Mouse (Mus musculus) frontal cortex, postnatal 25 days (tissue): Measurements from ENCODE around the gene Atp6v1d.

ENCODE experiments used
- DNase-seq, 2 experiments: peaks; one replicate each; pipeline ENCODE4 v3.0.0; 2022; ENCODE audit warnings: low spot score in 2 of 2

The Atp6v1d gene

DNA sequence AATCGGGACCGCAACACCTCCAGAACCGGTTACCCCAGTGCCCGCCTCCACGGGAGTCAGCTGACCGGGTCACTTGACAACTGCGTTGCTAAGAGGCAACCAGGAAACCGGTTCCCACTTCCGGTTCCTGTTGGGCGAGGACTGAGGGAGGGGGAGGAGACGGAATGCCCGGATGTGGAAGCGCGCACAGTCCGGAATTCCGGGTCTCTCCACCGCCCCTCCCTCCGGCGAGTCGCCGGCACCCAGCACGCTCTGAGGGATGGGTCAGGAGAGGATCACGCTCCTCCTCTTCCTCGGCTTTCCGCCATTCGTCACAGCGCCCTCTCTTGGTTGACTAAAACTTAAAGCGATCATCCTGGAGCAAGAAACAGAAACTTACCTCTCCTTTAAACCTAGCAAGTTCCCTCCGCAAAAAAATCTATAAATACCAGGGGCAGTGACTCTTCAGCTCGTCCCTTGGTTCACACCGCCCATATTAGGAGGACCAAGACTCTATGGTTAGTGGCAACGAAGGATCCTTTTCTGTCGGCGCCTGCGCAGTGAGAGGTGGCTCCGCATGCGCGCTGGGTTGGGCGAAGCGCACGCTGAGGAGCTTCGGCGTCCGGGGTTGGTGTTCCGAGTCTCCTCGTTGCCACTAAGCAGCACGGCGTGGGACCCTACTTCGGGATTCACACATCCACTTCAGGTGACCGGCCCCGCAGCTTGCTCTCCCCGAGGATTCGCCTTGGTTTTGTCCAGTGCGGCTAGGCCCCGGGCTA, at the start of gene Atp6v1d, which contains the start of gene Eif2s1:
Gene Atp6v1d (minus strand): TSS at position 143 of the 758 bp plus-strand sequence.
Gene Eif2s1 (plus strand): TSS at position 324 of the 758 bp plus-strand sequence.
- peak; percentile 94 to 98 for DNase-seq

DNA sequence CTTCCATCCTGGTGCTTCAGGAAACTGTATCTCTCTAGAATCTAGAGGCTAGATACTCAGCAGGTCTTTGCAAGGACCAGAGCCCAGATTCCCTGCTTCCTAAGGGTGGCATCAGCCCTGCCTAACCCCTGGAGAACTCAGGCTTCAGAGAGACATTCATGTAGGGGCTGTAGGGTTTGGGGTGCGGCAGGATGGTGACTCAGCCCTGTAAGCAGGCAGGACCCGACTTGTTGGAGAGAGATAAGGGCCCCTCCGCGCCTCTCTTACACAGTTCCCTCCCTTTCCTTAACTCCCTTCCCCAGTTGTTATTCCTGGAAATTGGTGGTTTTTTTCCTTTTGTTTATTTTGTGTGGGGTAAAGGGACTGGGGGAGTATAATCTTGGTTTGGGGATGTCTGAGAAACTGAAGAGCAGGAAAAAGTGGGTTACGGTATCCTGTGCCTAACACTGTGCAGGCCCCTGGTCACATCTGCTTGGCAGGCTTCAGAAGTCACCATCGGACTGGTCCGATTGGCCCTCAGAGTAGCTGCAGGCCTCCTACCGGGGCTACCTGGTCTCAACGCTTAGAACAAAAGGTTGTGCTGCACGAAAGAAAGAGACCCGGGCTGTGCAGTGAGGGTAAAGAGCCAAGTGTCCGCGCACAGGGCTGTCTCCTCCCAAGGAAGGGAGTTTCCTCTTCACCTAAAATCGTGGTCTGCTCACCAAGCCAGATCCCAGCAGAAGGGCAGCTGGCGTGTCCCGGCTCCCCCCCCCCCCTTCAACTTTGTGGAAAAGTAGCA, 49.4 kb upstream of the Atp6v1d start:
- no peak for DNase-seq

DNA sequence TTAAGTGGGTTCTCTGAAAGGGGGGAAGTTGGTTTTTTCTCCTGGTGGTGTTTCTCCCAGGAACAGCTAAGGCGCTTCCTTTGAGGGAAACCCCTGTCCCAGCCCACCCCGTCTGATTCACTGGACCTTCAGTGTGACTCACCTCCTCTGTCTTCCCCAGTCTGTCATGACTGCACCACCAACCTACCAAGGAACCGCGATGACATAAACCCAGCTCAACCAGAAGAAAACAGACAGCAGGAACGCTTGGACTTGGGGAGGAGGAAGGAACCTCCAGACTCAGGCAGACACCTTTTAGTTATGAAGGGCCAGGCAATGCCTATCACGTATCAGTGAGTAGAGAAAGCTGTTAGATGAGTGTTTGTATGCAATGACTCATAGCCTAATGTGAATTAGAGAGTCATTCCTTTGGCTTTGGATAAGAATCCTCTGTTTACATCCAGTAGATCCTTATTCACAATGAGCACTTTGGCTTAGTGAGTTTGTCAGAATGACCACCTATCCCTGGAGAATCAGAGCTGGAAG, 46.7 kb upstream of the Atp6v1d start:
- DNase-seq, result no peak

DNA sequence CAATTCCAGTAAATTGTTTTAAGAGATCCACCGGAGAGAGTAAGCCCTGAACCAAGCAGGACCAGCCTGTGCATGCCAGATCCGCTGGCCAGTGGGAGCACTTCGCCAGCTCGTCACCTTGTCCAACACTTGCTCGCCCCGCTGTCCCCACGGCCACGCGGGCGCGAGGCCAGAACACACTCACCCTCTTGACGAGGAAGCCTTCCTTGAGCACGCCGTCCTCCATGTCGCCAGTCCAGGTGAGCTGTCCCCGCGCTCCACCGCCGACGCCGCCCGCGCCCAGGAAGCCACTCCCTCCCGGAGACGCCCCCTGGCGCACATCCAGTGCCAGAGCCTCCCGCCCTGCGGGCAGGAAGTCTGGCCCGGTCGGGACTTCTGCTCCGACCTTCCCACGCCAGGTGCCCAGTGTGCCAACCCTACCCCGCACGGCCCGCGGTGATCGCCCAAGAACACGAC, 45.3 kb upstream of the Atp6v1d start, which contains the start of gene Plek2:
Gene Plek2 (minus strand): TSS at position 258 of the 456 bp plus-strand sequence.
- DNase-seq, result no peak

DNA sequence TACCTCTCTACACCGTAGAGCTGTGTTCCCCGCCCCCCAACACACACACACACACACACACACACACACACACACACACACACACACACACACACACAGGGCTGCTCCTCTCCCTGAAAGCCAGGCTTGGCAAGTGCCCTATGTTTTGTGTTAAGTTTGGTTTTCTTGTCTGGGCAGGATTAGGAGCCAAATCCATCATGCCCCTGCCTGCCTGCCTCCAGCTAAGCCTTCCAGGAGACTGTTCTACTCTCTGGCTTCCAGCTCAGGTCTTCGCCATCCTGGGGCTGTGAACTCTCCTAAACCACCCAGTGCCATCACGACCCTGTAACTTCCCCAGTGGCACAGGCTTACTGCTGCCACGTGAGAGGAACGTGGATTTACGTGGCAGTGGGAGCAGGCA, 43.1 kb upstream of the Atp6v1d start:
- DNase-seq, result no peak

DNA sequence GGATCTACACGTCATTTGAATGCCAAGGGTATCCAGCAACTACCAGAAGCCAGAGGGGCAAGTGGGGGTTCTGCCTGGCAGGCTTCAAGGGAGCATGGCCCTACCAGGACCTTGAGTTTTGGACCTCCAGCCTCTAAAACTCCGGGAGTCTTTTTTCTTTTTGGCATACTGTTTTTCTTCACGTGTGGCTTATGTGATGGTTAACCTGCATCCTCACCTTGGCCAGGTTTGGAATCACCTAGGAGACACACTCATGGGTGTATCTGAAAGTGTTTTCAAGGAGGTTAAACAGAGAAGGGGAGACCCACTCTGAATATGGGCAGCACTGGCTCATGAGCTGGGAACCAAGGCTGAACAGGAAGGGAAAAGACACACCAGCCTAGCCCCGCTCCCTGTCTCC, 41.9 kb upstream of the Atp6v1d start:
- no peak for DNase-seq

DNA sequence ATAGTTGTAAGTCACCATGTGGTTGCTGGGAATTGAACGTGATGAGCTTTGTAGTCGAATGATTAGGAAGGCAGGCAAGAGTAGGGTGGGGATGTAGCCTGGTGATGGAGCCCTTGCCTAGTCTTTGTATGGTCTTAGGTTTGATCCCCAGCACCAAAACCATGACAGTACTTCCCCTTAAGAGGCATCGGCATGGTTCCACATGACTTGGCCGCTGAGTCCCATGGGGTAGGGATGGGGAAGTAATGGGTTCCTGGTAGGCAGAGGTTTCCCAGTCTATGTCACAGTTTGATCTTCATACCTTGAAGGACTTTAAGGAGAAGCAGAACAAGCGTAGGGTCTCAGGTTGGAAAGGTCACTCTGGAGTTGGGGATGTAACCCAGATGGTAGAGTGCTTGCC, 40.0 kb upstream of the Atp6v1d start:
- no peak for DNase-seq

DNA sequence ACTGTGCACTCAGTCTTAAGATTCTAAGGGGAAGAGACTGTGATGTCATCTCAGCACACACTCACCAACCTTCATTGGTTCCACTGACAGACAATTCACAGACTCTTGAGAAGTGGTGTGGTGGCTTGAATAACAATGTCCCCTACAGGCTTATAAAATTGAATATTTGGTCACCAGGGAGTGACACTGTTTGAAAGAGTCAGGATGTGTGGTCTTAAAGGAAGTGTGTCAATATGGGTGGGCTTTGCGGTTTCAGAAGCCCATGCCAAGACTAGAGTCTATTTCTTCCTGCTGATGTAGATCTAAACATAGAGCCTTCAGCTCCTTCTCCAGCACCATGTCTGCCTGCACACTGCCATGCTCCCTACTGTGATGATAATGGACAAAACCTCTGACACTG, 36.4 kb upstream of the Atp6v1d start:
- DNase-seq, result no peak

DNA sequence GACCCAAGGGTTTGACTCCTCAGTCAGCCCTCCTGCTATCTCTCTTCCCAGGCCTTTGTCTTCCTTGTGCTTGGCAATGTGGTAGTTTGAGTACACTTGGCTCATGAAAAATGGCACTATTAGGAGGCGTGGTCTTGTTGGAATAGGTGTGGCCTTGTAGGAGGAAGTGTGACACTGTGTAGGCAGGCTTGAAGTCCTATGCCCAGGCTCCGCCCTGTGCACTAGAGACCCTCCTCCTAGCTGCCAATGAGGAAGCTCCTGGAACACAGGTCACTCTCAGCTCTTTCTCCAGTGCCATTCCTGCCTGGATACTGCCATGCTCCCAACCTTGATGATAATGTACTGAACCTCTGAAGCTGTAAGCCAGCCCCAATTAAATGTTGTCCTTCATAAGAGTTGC, 29.7 kb upstream of the Atp6v1d start:
- DNase-seq, result no peak

DNA sequence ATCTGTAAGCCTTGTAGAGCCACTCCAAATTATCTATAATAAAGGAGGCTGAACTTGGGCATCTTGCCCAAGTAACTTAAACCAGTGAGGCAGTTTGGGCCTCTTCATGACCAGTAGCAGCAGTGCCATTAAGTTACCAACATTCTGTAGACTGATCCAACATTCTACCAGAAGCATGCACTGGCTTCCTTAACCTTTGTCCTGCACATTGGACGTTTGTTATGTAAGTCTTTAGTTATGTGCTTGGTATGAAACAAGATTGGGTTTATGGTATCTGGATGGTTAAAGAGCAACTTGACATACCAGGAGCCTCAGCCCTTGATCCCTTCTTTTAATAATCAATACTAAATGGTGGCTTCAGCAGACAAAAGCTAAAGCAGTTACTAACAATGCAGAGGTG, 28.6 kb upstream of the Atp6v1d start:
- DNase-seq, result no peak

DNA sequence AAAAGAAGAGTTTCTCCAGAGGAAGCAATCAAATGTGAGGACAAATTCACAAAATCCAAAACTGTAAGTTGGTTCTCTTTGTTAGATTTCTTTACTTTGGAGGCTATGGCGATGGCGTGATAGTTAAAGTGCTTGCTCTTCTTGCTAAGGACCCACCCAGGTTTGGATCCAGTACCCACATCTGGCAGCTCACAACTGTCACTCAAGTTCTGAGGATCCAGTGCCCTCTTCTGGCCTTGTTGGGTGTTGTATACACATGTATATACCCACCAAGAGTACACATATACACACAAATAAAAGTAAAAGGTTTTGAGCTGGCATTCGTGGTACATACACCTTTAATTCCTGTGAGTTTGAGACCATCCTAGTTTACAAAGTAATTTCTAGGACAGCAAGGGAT, 13.1 kb upstream of the Atp6v1d start:
- DNase-seq, result no peak

DNA sequence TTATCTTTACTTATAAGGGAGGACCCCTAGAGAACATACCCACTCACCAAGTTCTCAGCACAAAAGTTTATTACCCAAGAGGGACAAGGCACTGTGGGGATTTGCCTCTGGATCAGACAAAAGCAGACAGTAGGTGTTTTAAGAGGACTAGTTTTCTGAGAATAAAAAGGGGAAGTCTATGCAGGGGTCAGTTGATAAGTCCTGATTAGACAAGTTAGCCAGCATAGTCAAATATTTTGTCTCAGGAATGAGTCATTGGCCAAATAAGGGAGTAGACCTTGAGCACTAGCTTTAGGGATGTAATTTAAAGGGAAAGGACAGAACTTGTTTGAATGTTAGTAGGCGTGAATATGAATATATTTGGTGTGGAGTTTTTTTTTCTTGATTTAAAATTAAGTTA, 6.7 kb upstream of the Atp6v1d start:
- no peak for DNase-seq

DNA sequence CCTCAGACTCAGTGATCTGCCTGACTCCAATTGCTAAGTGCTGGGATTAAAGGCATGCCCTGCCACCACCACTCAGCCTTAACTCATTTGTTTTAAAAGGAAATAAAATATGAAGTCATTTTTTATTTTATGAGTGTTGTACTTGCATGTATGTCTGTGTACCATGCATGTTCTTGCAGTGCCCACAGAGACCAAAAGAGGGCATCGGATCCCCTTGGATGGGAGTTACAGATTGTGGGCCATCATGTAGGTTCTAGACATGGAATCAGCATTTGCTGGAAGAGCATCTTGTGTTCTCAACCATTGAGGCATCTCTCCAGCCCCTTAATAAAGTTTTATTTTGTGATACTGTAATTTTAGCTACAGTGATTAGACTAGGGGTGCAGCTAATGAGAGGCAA, 4.0 kb upstream of the Atp6v1d start:
- DNase-seq, result no peak

DNA sequence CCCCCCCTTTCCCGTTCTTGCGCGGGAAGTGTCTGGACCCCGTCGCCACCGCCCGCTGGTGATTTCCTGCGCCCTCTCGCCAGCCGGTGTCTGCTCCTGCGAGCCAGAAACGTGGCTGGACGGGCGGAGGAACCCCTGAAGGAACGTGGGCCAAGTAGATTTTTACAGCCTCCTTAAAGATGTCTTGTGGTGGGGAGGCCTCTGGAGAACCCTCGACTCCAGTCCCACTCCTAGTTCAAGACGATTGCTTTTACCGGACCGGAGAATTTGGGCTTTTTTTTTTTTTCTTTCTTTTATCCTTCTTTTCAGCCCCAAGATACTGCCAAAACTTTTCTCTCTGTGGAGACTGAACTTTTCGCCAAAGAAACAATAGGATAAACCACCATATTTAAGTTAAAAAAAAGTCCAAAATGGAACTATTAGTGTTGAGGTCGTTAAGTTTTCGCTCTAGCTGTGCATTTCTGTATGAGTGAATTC, 854 bp upstream of the Atp6v1d start:
- DNase-seq, result no peak

DNA sequence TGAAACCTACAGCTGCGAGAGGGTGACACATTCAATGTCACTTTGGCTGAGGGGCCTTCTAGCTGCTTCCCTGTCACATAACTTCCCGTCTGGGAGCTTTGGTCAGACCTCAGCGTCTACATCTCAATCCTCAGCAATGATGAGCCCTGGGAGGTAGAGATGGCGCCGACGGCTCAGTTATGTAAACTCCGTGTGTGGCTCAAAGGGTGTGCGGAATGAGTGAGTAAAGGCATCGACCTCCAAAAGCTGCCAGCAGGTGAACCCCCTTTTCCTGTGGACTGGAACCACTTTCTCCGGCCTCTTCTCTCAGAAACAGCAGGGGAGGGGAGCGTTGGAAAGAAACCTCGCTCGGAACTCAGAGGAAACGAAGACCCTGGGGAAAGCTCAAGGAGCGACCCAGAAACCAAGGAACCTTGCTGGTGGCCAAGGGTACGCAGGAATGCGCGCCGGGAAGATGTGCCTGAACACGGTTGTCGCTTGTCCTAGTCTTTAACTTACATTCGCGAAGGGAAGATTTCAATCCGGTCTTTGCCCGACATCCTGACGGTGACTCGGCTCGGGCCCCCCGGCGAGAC, 430 bp downstream of the Atp6v1d start:
- DNase-seq, result no peak

DNA sequence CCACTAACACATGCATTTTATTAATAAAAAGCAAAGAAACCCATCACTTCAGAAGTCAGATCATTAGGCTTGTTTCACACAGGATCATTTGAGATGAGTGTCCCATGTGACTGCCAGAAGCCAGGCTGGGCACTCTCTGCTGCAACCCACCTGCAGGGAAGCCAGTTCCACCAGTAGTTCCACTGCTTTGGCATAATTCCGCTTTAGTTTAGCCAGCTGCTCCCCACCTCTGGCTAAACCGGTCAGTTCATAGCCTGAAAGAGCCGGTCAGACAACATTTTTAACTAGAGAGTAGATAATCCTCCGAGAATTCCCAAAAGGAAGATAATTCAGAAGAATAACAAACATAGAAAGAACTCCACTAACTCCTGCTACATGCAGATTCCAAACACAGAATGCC, 13.2 kb downstream of the Atp6v1d start:
- no peak for DNase-seq

DNA sequence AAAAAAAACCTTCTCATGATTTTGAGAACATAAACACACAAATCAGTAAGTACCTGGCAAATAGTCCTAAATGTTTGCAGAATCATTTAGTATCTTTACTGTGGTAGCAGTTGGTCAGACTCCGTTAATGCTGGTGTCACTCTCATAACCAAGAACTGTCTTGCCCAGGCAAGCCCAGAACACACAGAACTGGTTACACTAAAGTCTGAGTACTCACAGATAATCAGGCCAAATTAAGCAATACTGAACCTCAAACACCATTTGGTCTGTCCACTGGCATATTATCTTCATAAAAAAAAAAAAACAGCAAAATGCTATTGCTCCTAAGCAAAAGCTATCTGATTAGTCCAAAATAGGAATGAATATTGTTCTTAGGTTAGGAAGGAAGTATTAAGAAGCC, 19.0 kb downstream of the Atp6v1d start:
- no peak for DNase-seq

DNA sequence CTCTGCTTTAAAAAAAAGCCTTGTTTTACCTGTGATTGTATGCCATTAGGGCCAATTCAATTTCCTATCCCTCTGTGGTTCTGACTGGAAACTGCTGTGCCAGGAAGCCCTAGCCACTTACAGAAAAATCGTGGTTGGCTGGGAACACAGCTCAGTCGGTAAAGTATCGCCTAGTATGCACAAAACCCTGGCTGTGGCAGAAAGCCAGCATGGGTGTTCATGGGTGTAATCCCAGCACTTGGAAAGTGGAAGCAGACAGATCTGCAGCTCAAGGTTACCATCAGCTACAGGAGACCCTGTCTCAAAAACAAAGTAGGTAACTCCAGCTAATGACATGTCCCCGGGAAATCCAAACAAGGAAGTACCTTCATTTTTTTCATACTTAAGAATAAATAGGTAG, 21.5 kb downstream of the Atp6v1d start:
- DNase-seq, result no peak

DNA sequence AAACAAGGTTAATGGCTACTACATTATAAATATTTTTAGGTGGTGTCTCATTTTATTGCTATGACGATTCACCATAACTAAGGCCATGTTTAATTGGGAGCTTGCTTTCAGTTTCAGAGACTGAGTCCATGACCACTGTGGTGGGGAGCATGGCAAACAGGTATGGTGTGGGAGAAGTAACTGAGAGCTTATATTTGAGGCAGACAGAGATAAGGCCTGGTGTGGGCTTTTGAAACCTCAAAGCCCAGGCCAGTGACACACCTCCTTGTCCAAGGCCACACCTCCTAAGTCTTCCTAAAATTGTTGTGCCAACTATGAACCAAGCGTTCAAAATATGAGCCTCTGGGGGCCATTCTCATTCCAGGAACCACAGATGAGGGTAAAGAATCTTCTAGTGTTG, 26.9 kb downstream of the Atp6v1d start:
- no peak for DNase-seq

DNA sequence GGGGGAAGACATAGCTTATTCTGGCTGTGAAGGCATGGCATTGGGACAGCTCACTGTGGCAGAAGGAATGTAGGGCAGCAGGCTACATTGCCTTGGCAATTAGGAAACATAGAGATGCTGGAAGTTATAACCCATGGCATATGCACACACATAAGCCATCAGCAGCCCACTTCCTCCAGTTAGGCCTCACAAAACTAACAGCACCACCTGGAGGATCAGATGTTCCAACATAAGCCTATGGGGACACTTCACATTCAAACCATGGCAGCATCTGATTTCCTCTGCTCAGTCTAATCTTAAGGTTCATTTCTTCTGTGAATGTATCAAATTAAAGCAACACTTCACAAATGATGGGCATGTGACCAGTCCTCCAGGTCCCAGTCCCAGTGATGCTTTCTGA, 47.0 kb downstream of the Atp6v1d start:
- DNase-seq, result no peak

DNA sequence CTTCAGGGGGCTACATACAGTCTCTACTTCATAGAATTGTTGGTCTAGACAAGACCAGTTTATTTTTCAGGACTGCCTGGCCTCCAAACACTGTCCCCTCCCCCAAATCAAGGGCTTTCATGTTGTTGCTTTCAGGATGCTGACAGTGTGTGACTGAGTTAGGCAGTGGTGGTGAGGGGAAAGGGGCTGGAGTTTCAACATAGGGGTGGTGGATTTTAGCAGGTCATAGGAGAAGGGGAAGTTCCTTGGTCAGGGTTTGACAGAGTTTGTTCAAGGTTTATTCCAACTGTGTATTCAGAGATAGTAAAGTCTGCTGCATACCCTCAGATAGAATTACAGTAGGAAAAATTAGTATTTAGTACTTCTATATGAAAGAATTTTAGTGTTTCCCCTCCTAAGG, 59.6 kb downstream of the Atp6v1d start:
- no peak for DNase-seq

DNA sequence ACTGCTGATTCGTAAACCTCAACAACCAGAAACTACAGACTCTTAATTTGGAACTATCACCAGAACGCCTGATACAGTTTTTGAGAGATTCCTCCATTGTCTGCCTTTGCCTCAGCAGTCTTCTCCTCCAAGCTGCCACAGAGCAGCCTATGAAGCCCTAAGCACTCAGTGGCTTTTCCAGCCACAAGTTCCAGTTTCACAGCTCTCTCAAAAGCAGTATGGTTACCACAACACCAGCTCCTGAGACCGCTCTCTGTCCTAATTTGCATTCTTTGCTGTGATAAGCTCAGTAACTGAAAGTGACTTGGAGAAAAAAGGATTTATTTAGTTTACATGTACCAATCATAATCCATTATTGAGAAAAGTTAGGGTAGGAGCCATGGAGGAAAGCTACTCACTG, 61.4 kb downstream of the Atp6v1d start:
- DNase-seq, result no peak
